Mouse (Mus musculus): ENCODE results near the gene Acss1.

Gene Acss1

GRCm38 (mm10) chr2:150569847-150570590, 98.3 kb downstream of the Acss1 start, which contains the start of gene Cst7:
Gene Cst7 (plus strand): TSS chr2:150570415.
- DNase-seq (ENCODE audit: low read depth) = no peak
